Mouse (Mus musculus) intestine, embryonic 14.5 days (tissue): ENCODE results near the gene Adgrb3. TPM values are rescaled to one million over a fixed set of nuclear protein-coding genes. Genes with fewer than 3 reads are reported as not detected.

Experiments
- ATAC-seq: fragments of 200-750 bp; cut with Nextera tagmentation; replicated peaks from 2 replicates; pipeline ENCODE4 v1.8.0; 2017; ENCODE audit warnings: low read depth, moderate number of reproducible peaks, moderate TSS enrichment, moderate library complexity; ENCODE audit not compliant: low FRiP score, low TSS enrichment
- DNase-seq: peaks from one replicate; pipeline ENCODE4 v3.0.0-alpha.2; 2018; ENCODE audit warnings: low spot score
- H3K27ac ChIP-seq: fragments of 300-500 bp; sonication (generic); 2 replicates; pipeline ENCODE4 v1.5.1; 2014; ENCODE audit warnings: low read depth, mild to moderate bottlenecking, control low read depth
- H3K27me3 ChIP-seq: fragments of 300-500 bp; sonication (generic); replicated peaks from 2 replicates; pipeline ENCODE4 v1.6.1; 2014; ENCODE audit warnings: low read length, control low read depth; ENCODE audit not compliant: control insufficient read depth, insufficient read depth
- H3K36me3 ChIP-seq: fragments of 300-500 bp; sonication (generic); 2 replicates; pipeline ENCODE4 v1.6.1; 2014; ENCODE audit warnings: low read length, control low read depth; ENCODE audit not compliant: control insufficient read depth, insufficient read depth
- H3K4me1 ChIP-seq: fragments of 300-500 bp; sonication (generic); replicated peaks from 2 replicates; pipeline ENCODE4 v1.6.1; 2014; ENCODE audit warnings: low read length, control low read depth, mixed read lengths; ENCODE audit not compliant: control insufficient read depth, insufficient read depth
- H3K4me2 ChIP-seq: fragments of 300-500 bp; sonication (generic); 2 replicates; pipeline ENCODE4 v1.6.1; 2014; ENCODE audit warnings: low read length
- H3K4me3 ChIP-seq: fragments of 300-500 bp; sonication (generic); 2 replicates; pipeline ENCODE4 v1.5.1; 2014; ENCODE audit warnings: low read depth, low read length, control low read depth, mixed read lengths
- H3K9ac ChIP-seq: fragments of 300-500 bp; sonication (generic); 2 replicates; pipeline ENCODE4 v1.6.1; 2014; ENCODE audit warnings: mild to moderate bottlenecking, low read length
- H3K9me3 ChIP-seq: fragments of 300-500 bp; sonication (generic); 2 replicates; pipeline ENCODE4 v1.6.1; 2016; ENCODE audit warnings: low read length, control low read depth; ENCODE audit not compliant: control insufficient read depth
- WGBS: fragments of 180-500 bp; shearing (Covaris S2); extraction: QIAGEN DNeasy Blood & Tissue Kit; methylation state at CpG from one replicate; pipeline ENCODE4 v1.1.7; 2014; 5-methylcytosine and 5-hydroxymethylcytosine counted together
- polyA plus RNA-seq: library from polyadenylated mRNA; unstranded; fragments of >200 nt; fragmentation: Nextera tagmentation; extraction: Ambion mirVana; gene quantifications from 2 replicates; pipeline ENCODE4 v1.2.1, GENCODE M21; 2014

Adgrb3 gene
- polyA plus RNA-seq, 1 experiment from 2014 or later: 3.6 TPM

DNA sequence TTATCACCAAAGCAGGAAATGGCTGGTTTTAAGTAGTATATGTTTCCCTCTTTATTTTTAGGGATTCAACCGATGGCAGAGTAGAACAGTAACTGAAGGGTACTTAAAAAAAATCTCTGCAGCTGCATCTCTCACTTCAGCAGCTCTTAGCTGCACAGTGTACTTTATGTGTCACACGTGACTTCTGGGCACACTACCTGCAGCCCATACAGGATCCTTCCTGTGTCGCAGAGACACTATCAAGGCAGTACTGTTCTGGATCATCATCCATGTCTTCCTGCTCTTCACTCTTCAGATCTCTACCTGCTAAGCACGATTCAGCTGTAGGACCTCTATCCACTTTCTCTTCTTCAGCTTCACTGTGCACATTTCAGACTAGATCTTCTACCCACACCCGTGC, 230.6 kb downstream of the Adgrb3 start:
- Histone ChIP-seq H3K9ac (no peak overlapping the region), H3K4me1 (no peaks in the 10 kb centered on the region), H3K4me2 (no peak overlapping the region), H3K9me3 (no peaks in the 10 kb centered on the region), H3K27me3 (no peaks in the 10 kb centered on the region), H3K27ac (no peak overlapping the region), H3K36me3 (no peaks in the 10 kb centered on the region), H3K4me3 (no peak overlapping the region)
- 79% methylated on average over 5 of the region's 5 CpGs for WGBS
- no peak for ATAC-seq
- no peak for DNase-seq

DNA sequence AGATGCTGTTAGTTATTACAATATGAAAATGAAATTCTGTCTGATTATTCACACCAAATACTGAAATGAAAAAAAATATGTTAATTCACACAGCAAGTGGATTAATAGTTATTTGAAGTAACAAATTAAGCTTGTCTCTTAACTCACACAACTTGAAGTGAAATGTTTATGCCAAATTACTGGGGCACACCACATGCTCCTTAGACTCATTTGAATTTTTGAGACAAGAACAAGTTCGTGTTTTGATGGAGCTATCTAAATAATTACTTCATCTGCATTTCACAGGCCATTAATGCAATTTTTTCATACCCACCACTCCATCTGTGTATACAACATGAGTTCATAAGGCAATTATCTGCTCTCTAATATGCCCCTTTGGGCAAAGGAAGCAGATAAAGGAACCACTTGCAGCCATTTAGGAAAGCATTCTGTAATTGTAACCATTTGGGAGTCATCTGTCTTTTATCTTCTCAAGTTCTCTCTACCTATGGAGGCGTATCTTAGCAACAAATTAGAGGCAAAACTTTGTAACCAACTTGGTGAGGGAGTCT, 240.9 kb downstream of the Adgrb3 start:
- H3K4me2 ChIP-seq: no peak overlapping the region
- H3K27ac ChIP-seq: no peak overlapping the region
- no peaks in the 10 kb centered on the region for H3K27me3 ChIP-seq
- no peak overlapping the region for H3K9ac ChIP-seq
- DNase-seq (no peak), ATAC-seq (no peak)
- no peaks in the 10 kb centered on the region for H3K36me3 ChIP-seq
- H3K4me3 ChIP-seq: no peak overlapping the region
- WGBS: 71% methylated on average over 2 of the region's 2 CpGs
- H3K4me1 ChIP-seq: no peaks in the 10 kb centered on the region
- H3K9me3 ChIP-seq: no peaks in the 10 kb centered on the region

DNA sequence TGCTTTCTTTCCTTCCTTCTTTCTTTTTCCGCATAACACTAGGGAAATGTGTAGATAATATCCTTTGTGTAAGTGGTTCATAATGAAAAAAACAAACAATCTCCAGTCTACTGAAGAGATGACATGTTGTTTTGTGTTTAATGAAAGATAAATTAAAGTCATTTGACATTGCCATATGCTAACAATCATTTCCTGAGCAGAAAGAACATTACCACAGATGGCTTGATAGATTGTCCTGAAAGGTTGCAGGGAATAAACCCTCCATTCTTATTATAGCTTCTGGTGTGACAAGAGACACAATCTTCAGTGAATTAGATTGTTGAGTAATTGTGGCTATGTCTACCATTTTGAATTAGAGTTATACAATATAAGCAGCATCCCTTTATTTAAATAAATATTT, 247.8 kb downstream of the Adgrb3 start:
- no peak for ATAC-seq
- WGBS: 83% methylated on average over 1 of the region's 1 CpGs

DNA sequence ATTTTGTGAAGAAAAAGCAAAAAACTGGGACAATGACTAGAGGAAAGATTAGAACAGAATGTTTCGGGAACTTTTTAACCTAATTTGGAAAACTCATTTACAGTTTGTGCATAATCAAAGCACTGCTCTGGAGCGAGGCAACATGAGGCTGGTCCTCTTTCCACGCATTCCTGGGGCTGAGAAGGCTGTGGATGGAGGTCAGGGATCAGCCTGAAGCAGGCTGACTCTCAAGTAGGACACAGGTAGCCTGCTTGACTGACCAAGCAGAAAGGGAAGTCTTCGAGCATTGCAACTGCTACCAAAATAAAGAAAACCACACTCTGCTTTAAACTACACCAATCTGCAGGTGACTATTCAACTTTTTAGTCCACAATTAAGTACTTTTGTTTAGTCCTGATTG, 251.7 kb downstream of the Adgrb3 start:
- Histone ChIP-seq H3K4me1 (no peaks in the 10 kb centered on the region), H3K4me3 (no peak overlapping the region), H3K27me3 (no peaks in the 10 kb centered on the region), H3K27ac (no peak overlapping the region), H3K9me3 (no peaks in the 10 kb centered on the region), H3K9ac (no peak overlapping the region), H3K4me2 (no peak overlapping the region), H3K36me3 (no peaks in the 10 kb centered on the region)
- 79% methylated on average over 4 of the region's 4 CpGs for WGBS
- ATAC-seq: no peak
- DNase-seq: no peak

More for the DNA sequence above, 247.8 kb downstream of the Adgrb3 start:
- Histone ChIP-seq H3K4me2 (no peak overlapping the region), H3K27me3 (no peaks in the 10 kb centered on the region), H3K4me1 (no peaks in the 10 kb centered on the region), H3K4me3 (no peak overlapping the region), H3K9ac (no peak overlapping the region), H3K36me3 (no peaks in the 10 kb centered on the region), H3K9me3 (no peaks in the 10 kb centered on the region), H3K27ac (no peak overlapping the region)
- no peak for DNase-seq

DNA sequence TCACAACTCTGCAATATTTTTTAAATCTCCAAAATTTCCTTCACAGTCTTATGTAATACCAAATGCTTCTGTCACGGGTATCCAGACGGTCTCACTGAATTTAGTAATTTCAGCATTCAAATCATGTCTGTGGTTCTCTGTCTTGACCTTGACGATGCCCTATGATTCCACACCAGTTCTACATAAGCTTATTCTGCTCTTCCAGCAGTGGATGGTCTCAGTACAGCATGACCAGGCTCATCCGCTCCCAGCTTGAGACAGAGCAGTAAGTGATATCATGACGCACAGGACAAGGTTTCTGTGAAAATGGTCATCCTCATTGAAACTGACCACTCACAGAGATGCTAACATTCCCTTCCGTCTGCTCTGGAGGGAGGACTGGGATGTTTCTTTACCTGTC, 252.9 kb downstream of the Adgrb3 start:
- H3K9ac ChIP-seq: no peak overlapping the region
- no peak for DNase-seq
- no peak for ATAC-seq
- H3K36me3 ChIP-seq: no peaks in the 10 kb centered on the region
- 79% methylated on average over 6 of the region's 6 CpGs for WGBS
- H3K4me3 ChIP-seq: no peak overlapping the region
- H3K27ac ChIP-seq: no peak overlapping the region
- no peaks in the 10 kb centered on the region for H3K27me3 ChIP-seq
- no peaks in the 10 kb centered on the region for H3K4me1 ChIP-seq
- no peak overlapping the region for H3K4me2 ChIP-seq
- H3K9me3 ChIP-seq: no peaks in the 10 kb centered on the region

DNA sequence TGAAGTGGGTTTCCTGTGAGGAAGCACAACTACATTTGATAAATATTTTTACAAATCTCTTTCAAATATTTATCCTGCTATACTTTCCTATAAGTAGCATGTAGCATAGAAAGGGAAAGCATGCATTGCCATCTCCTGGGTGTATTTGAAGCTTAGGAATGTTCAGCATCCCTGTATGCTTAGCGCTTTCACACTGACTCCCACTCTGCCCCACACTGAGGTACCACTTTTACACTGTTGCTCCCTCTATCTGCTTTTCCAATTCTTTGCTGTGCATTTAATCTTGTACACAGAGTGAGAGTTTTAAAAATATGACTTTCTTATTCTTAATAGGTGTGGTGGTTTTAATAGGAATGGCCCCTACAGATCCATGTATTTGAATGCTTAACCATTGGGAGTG, 261.4 kb downstream of the Adgrb3 start:
- H3K27ac ChIP-seq: no peak overlapping the region
- 92% methylated on average over 1 of the region's 1 CpGs for WGBS
- H3K4me2 ChIP-seq: no peak overlapping the region
- ATAC-seq (no peak), DNase-seq (no peak)
- no peaks in the 10 kb centered on the region for H3K36me3 ChIP-seq
- H3K9ac ChIP-seq: no peak overlapping the region
- no peaks in the 10 kb centered on the region for H3K9me3 ChIP-seq
- no peaks in the 10 kb centered on the region for H3K27me3 ChIP-seq
- H3K4me1 ChIP-seq: no peaks in the 10 kb centered on the region
- no peak overlapping the region for H3K4me3 ChIP-seq

DNA sequence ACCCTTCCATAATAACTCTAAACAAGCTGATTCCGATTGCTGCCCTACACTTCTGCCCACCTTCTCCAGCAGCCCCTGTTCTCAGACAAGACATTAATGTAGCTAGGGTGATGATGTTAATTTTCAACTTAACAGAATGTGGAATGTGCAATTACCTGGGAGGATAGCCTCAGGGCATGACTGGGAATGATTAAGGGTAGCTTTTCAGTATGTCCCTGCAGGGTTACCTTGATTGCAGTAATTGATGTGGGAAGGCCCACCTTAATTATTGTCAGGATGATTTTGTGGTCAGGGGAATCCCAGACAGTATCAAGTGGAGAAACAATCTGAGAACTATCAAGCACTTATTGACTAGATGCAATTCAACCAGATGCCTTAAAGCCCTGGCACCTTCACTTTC, 283.4 kb downstream of the Adgrb3 start:
- 84% methylated on average over 1 of the region's 1 CpGs for WGBS
- H3K9me3 ChIP-seq: no peaks in the 10 kb centered on the region
- no peak overlapping the region for H3K4me2 ChIP-seq
- H3K27ac ChIP-seq: no peak overlapping the region
- H3K27me3 ChIP-seq: no peaks in the 10 kb centered on the region
- H3K9ac ChIP-seq: no peak overlapping the region
- no peaks in the 10 kb centered on the region for H3K36me3 ChIP-seq
- no peak for ATAC-seq
- H3K4me1 ChIP-seq: no peaks in the 10 kb centered on the region
- no peak overlapping the region for H3K4me3 ChIP-seq
- no peak for DNase-seq

DNA sequence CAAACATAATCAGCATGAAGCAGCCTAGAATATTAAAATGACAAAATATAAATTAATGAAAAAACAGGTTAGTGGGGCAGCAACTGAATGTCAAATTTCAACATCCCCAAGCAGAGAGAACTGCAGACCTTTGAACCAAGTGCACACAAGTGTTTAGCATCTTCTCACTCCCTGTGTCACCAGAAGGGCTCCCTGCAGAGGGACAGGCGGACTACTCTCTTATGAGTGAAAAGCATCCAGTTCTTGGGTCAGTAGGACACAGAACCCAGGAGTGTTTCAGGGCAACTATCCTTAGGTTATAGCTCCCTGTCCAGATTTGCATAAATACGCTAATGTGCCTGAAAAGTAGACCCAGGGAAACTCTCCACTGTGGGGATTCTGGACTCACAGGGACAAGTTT, 285.6 kb downstream of the Adgrb3 start:
- DNase-seq (no peak), ATAC-seq (no peak)
- H3K4me3 ChIP-seq: no peak overlapping the region
- H3K36me3 ChIP-seq: no peaks in the 10 kb centered on the region
- no peaks in the 10 kb centered on the region for H3K9me3 ChIP-seq
- no peak overlapping the region for H3K4me2 ChIP-seq
- WGBS: 79% methylated on average over 2 of the region's 2 CpGs
- no peaks in the 10 kb centered on the region for H3K4me1 ChIP-seq
- H3K27ac ChIP-seq: no peak overlapping the region
- no peak overlapping the region for H3K9ac ChIP-seq
- no peaks in the 10 kb centered on the region for H3K27me3 ChIP-seq

DNA sequence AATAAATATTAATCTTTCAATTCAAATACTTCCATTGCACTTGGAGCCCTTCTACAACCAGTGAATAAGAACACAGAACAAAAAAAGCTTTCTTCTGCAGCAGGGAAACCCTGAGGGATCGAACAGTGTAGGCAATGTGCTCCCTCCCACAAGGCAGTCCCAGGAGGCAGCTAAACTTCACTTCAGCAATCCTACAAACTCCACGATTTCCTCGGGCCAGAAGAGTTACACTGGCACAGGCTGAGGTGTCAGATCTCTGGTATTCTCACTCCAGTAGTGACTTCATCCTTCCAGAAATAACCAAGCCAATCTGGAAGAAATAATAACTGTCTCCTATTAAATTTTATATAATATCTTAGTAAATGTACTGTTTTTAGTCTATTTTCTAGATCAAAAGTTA, 286.6 kb downstream of the Adgrb3 start:
- ATAC-seq: no peak
- Histone ChIP-seq H3K36me3 (no peaks in the 10 kb centered on the region), H3K4me3 (no peak overlapping the region), H3K4me2 (no peak overlapping the region), H3K27ac (no peak overlapping the region), H3K9ac (no peak overlapping the region), H3K9me3 (no peaks in the 10 kb centered on the region), H3K27me3 (no peaks in the 10 kb centered on the region), H3K4me1 (no peaks in the 10 kb centered on the region)
- WGBS: 56% methylated on average over 3 of the region's 3 CpGs
- DNase-seq: no peak
